Mouse (Mus musculus) neural tube, embryonic 12.5 days (tissue): Measurements from ENCODE around the gene Fam173a. TPM values are rescaled to one million over a fixed set of nuclear protein-coding genes. Genes with fewer than 3 reads are reported as not detected.
"Not testable (repeated sequence)": the region's sequence is repeated elsewhere in the genome, so short reads cannot be mapped to it uniquely, and the experiment has no call there.

ENCODE experiments used
- ATAC-seq: fragments of 200-750 bp; cut with Nextera tagmentation; 2 replicates; pipeline ENCODE4 v1.8.0; 2017; ENCODE audit warnings: low read depth, mild to moderate bottlenecking, moderate TSS enrichment, moderate library complexity; ENCODE audit not compliant: low FRiP score
- H3K27ac ChIP-seq: fragments of 300-500 bp; sonication (generic); 2 replicates; pipeline ENCODE4 v1.5.1; 2016
- H3K27me3 ChIP-seq: fragments of 300-500 bp; sonication (generic); replicated peaks from 2 replicates; pipeline ENCODE4 v1.6.1; 2016; ENCODE audit warnings: mild to moderate bottlenecking
- H3K36me3 ChIP-seq: fragments of 300-500 bp; sonication (generic); 2 replicates; pipeline ENCODE4 v1.6.1; 2016; ENCODE audit warnings: mild to moderate bottlenecking
- H3K4me1 ChIP-seq: fragments of 300-500 bp; sonication (generic); 2 replicates; pipeline ENCODE4 v1.6.1; 2016
- H3K4me2 ChIP-seq: fragments of 300-500 bp; sonication (generic); replicated peaks from 2 replicates; pipeline ENCODE4 v1.6.1; 2016; ENCODE audit warnings: mild to moderate bottlenecking
- H3K4me3 ChIP-seq: fragments of 300-500 bp; sonication (generic); 2 replicates; pipeline ENCODE4 v1.5.1; 2016
- H3K9ac ChIP-seq: fragments of 300-500 bp; sonication (generic); 2 replicates; pipeline ENCODE4 v1.6.1; 2016; ENCODE audit warnings: mild to moderate bottlenecking
- H3K9me3 ChIP-seq: fragments of 300-500 bp; sonication (generic); 2 replicates; pipeline ENCODE4 v1.6.1; 2016; ENCODE audit warnings: mild to moderate bottlenecking
- WGBS: fragments of 180-500 bp; shearing (Covaris S2); methylation state at CpG from one replicate; pipeline ENCODE4 v1.1.7; 2016; 5-methylcytosine and 5-hydroxymethylcytosine counted together
- microRNA-seq: library from miRNA; unstranded; fragments of <30 nt; microRNA quantifications from one replicate; pipeline ENCODE4, GENCODE M21; 2017
- polyA plus RNA-seq: library from polyadenylated mRNA; unstranded; fragments of >200 nt; fragmentation: Nextera tagmentation; extraction: Ambion mirVana; gene quantifications from 2 replicates; pipeline ENCODE4 v1.2.1, GENCODE M21; 2016

Gene Fam173a
- polyA plus RNA-seq, 1 experiment from 2014 or later, result 75.3 TPM

DNA sequence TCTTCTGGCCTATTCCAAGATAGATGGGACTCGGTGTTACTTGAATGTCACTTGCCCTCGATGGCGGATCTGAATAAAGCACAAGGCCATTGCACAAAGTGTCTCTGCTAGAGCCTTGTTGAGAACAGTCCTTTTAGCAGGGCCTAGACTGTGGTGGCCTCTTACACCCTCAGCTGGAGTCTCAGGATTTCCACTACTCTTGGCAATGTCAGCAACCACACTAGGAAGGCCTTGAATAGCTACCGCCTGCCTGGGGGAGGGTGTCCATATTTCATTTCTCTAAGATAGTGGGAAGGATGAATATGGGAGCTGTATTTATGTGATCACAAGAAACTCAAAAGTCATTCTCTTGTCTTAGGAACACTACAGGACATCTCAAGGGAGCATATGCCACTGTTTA, 44.5 kb downstream of the Fam173a start:
- H3K27ac ChIP-seq, result no peak overlapping the region
- H3K27me3 ChIP-seq, result no peaks in the 10 kb centered on the region
- no peak for ATAC-seq
- no peaks in the 10 kb centered on the region for H3K36me3 ChIP-seq
- H3K4me1 ChIP-seq, result 0 out of 2 replicates have a peak, but pooled peaks cover 5% of the 10 kb centered on the region
- no peaks in the 10 kb centered on the region for H3K9me3 ChIP-seq
- no peak overlapping the region for H3K4me3 ChIP-seq
- no peak overlapping the region for H3K9ac ChIP-seq
- 93% methylated on average over 4 of the region's 4 CpGs for WGBS
- no peak overlapping the region for H3K4me2 ChIP-seq

DNA sequence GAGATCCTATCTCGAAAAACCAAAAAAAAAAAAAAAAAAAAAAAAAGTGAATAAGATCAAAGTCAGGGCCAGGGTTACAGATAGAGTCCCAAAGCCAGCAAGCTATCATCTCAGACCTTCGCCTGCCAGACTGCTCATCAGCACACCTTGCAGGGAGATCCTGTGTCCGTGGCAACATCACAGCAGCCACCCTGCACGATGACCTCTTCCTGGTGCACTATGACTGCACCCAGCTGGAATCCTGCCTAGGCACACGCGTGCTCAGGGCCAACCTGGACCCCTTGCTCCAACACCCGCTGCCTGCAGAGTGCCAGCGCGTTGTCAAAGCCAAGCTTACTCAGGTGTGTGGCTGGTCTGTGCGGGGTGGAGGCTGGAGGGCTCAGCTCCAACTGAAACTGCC, 48.4 kb downstream of the Fam173a start:
- no peaks in the 10 kb centered on the region for H3K36me3 ChIP-seq
- 81% methylated on average over 10 of the region's 10 CpGs for WGBS
- no peak overlapping the region for H3K4me3 ChIP-seq
- ATAC-seq, result no peak
- H3K4me1 ChIP-seq, result no peaks in the 10 kb centered on the region
- H3K4me2 ChIP-seq, result no peak overlapping the region
- H3K27me3 ChIP-seq, result 0 out of 2 replicates have a peak, but pooled peaks cover 3% of the 10 kb centered on the region
- H3K27ac ChIP-seq, result no peak overlapping the region
- no peaks in the 10 kb centered on the region for H3K9me3 ChIP-seq
- no peak overlapping the region for H3K9ac ChIP-seq

DNA sequence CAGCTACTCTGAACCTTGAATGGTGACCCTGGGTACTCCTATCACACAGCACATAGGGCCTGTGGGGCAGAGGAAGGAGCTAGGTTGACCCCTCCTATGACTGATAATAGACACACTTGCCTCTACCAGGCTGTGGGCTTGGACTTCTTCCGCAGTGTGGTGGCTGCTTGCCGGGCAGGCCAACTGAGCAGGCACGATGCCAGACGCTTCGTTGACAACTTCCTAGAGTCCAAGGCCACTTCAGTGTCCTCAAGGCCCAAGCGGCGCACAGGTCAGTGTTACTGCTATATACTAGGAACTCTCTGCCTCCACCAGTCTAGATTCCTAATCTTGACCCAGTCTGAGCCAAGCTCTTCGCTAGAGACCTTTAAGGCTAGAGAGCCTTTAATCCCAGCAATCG, 48.9 kb downstream of the Fam173a start:
- Histone ChIP-seq H3K36me3 (no peaks in the 10 kb centered on the region), H3K4me3 (no peak overlapping the region), H3K27me3 (0 out of 2 replicates have a peak, but pooled peaks cover 3% of the 10 kb centered on the region), H3K4me1 (no peaks in the 10 kb centered on the region), H3K4me2 (no peak overlapping the region), H3K27ac (no peak overlapping the region), H3K9me3 (no peaks in the 10 kb centered on the region), H3K9ac (no peak overlapping the region)
- 90% methylated on average over 9 of the region's 9 CpGs for WGBS
- no peak for ATAC-seq

DNA sequence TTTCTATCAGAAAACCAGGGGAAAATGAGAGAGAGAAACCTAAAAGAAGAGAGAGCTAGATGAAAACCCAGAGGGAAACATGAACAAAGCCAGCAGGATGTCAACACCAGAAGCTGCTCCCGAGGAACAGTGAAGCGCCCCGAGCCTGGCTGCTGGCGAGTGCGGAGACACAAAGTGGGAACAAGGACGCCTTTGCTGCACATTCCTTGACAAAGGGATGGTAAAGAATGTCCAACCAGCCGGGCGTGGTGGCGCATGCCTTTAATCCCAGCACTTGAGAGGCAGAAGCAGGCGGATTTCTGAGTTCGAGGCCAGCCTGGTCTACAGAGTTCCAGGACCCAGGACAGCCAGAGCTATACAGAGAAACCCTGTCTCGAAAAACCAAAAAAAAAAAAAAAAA, 51.2 kb downstream of the Fam173a start:
- H3K9me3 ChIP-seq, H3K4me1 ChIP-seq, H3K9ac ChIP-seq, H3K27me3 ChIP-seq, H3K27ac ChIP-seq, H3K4me2 ChIP-seq, ATAC-seq, H3K36me3 ChIP-seq, H3K4me3 ChIP-seq: not testable (repeated sequence)
- WGBS, result 78% methylated on average over 12 of the region's 12 CpGs

Small RNA genes within 50 kb of the gene (microRNA-seq; reads per million reads assigned to microRNA genes)
- gene Gm25083 (not detected), gene Mir3082 (not detected), gene Mir6966 (not detected)

Other genes starting within 250 kb of the Fam173a start
- 8.1 and 9.5 TPM in 2 replicates for gene Sox8, start 222.2 kb downstream of the Fam173a start, polyA plus RNA-seq
- gene Lmf1, start 213.8 kb downstream of the Fam173a start, polyA plus RNA-seq, result 25.2 and 25.8 TPM in 2 replicates
- 1.6 and 2.1 TPM in 2 replicates for gene Gng13, start 75.7 kb downstream of the Fam173a start, polyA plus RNA-seq
- 24.9 and 25.6 TPM in 2 replicates for gene Chtf18, start 65.5 kb downstream of the Fam173a start, polyA plus RNA-seq
- 20.5 and 22.1 TPM in 2 replicates for gene Rpusd1, start 65.2 kb downstream of the Fam173a start, polyA plus RNA-seq
- gene Mslnl, start 56.9 kb downstream of the Fam173a start, polyA plus RNA-seq, result not detected in 2 replicates
- gene Msln, start 38.5 kb downstream of the Fam173a start, polyA plus RNA-seq, result 0.27 and 0.38 TPM in 2 replicates
- 25.5 and 29.2 TPM in 2 replicates for gene Narfl, start 19.1 kb downstream of the Fam173a start, polyA plus RNA-seq
- 102 and 103 TPM in 2 replicates for gene Haghl, start 7.2 kb downstream of the Fam173a start, polyA plus RNA-seq
- 0.33 and 0.57 TPM in 2 replicates for gene Ccdc78, start 6.3 kb downstream of the Fam173a start, polyA plus RNA-seq
- gene AC134908.4, start 2.8 kb upstream of the Fam173a start, polyA plus RNA-seq, result 1.0 and 1.9 TPM in 2 replicates
- gene Metrn, start 4.2 kb upstream of the Fam173a start, polyA plus RNA-seq, result 80.7 and 92.0 TPM in 2 replicates
- gene Fbxl16, start 16.2 kb upstream of the Fam173a start, polyA plus RNA-seq, result 25.8 and 27.0 TPM in 2 replicates
- 27.6 and 28.6 TPM in 2 replicates for gene Wdr24, start 30.7 kb upstream of the Fam173a start, polyA plus RNA-seq
- gene Jmjd8, start 36.0 kb upstream of the Fam173a start, polyA plus RNA-seq, result 67.7 and 72.6 TPM in 2 replicates
- gene Stub1, start 40.5 kb upstream of the Fam173a start, polyA plus RNA-seq, result 293 and 301 TPM in 2 replicates
- 8.1 and 8.6 TPM in 2 replicates for gene Rhbdl1, start 44.4 kb upstream of the Fam173a start, polyA plus RNA-seq
- gene Gm20683, start 48.9 kb upstream of the Fam173a start, polyA plus RNA-seq, result 3.9 and 4.8 TPM in 2 replicates
- 18.4 and 20.1 TPM in 2 replicates for gene Rhot2, start 52.0 kb upstream of the Fam173a start, polyA plus RNA-seq
- 23.6 and 24.9 TPM in 2 replicates for gene Wdr90, start 68.6 kb upstream of the Fam173a start, polyA plus RNA-seq
- gene Mcrip2, start 75.9 kb upstream of the Fam173a start, polyA plus RNA-seq, result 6.8 and 7.2 TPM in 2 replicates
- gene Mettl26, start 82.2 kb upstream of the Fam173a start, polyA plus RNA-seq, result 52.0 and 56.9 TPM in 2 replicates
- gene Wfikkn1, start 88.0 kb upstream of the Fam173a start, polyA plus RNA-seq, result 0.63 and 0.86 TPM in 2 replicates
- gene Rab40c, start 126.8 kb upstream of the Fam173a start, polyA plus RNA-seq, result 47.7 and 49.3 TPM in 2 replicates
- 54.7 and 57.3 TPM in 2 replicates for gene Pigq, start 152.0 kb upstream of the Fam173a start, polyA plus RNA-seq
- 0.11 and 0.14 TPM in 2 replicates for gene Nhlrc4, start 152.1 kb upstream of the Fam173a start, polyA plus RNA-seq
- 0.08 TPM in 2 replicates for gene A930017K11Rik, start 159.7 kb upstream of the Fam173a start, polyA plus RNA-seq
- gene Capn15, start 192.9 kb upstream of the Fam173a start, polyA plus RNA-seq, result 28.2 and 31.5 TPM in 2 replicates